Mouse (Mus musculus) MEL (cell line): Measurements from ENCODE around the gene Deup1. TPM values are rescaled to one million over a fixed set of nuclear protein-coding genes. Genes with fewer than 3 reads are reported as not detected.

ENCODE experiments used
- DNase-seq: peaks from one replicate; pipeline ENCODE4 v3.0.0; 2011; ENCODE audit warnings: low read depth, low spot score
- H3K27ac ChIP-seq: 2 replicates; pipeline ENCODE4 v1.5.1; 2012; ENCODE audit warnings: low read depth, mild to moderate bottlenecking, control low read depth, low read length, moderate library complexity; ENCODE audit not compliant: control insufficient read depth
- H3K27me3 ChIP-seq, 2 experiments: fragments of 150-350 bp in 1 of 2; sonication (generic) in 1 of 2; 2 replicates each; pipeline ENCODE4 v1.6.1; 2012; ENCODE audit warnings: low read length in 2 of 2, mild to moderate bottlenecking in 2 of 2, improper control_type of control experiment in 1 of 2, moderate library complexity in 1 of 2; ENCODE audit not compliant: insufficient read depth in 2 of 2, control insufficient read depth in 1 of 2
- H3K36me3 ChIP-seq, 2 experiments: 2 replicates each; pipeline ENCODE4 v1.6.1; 2012 to 2014; ENCODE audit warnings: low read length in 2 of 2, improper control_type of control experiment in 1 of 2, inconsistent platforms in 1 of 2, mild to moderate bottlenecking in 1 of 2; ENCODE audit not compliant: insufficient read depth in 2 of 2, control insufficient read depth in 1 of 2
- H3K4me1 ChIP-seq, 2 experiments: fragments of 150-350 bp in 1 of 2; sonication (generic) in 1 of 2; 2 replicates each; pipeline ENCODE4 v1.6.1; 2012; ENCODE audit warnings: low read length in 2 of 2, improper control_type of control experiment in 1 of 2, mild to moderate bottlenecking in 1 of 2; ENCODE audit not compliant: insufficient read depth in 2 of 2, control insufficient read depth in 1 of 2
- H3K4me3 ChIP-seq, 2 experiments: fragments of 150-350 bp in 1 of 2; sonication (generic) in 1 of 2; 2 replicates each; pipeline ENCODE4 v1.5.1; 2012; ENCODE audit warnings: low read depth in 2 of 2, low read length in 2 of 2, mild to moderate bottlenecking in 2 of 2, moderate library complexity in 2 of 2, control low read depth in 1 of 2, improper control_type of control experiment in 1 of 2; ENCODE audit not compliant: control insufficient read depth in 1 of 2, insufficient read depth in 1 of 2
- H3K79me2 ChIP-seq: 2 replicates; pipeline ENCODE4 v1.6.1; 2012; ENCODE audit warnings: mild to moderate bottlenecking, low read length, moderate library complexity; ENCODE audit not compliant: control insufficient read depth, poor library complexity, insufficient read depth
- H3K9ac ChIP-seq: 2 replicates; pipeline ENCODE4 v1.6.1; 2012; ENCODE audit warnings: low read depth, mild to moderate bottlenecking, control low read depth, low read length, moderate library complexity; ENCODE audit not compliant: control insufficient read depth, poor library complexity, severe bottlenecking
- H3K9me3 ChIP-seq: fragments of 150-350 bp; sonication (generic); replicated peaks from 2 replicates; pipeline ENCODE4 v1.6.1; 2012; ENCODE audit warnings: mild to moderate bottlenecking, low read length, improper control_type of control experiment, moderate library complexity; ENCODE audit not compliant: insufficient read depth
- CHD1 ChIP-seq: IDR thresholded peaks from 2 replicates; pipeline ENCODE4 v1.6.1; 2012; ENCODE audit warnings: low read depth, mild to moderate bottlenecking, inconsistent platforms, low read length, improper control_type of control experiment
- CHD2 ChIP-seq: IDR thresholded peaks from 2 replicates; pipeline ENCODE4 v1.6.1; 2011; ENCODE audit warnings: low read length, improper control_type of control experiment
- CTCF ChIP-seq, 3 experiments: IDR thresholded peaks in 2 of 3; conservative IDR thresholded peaks in 1 of 3; 2 replicates each; pipeline ENCODE4 v1.5.1; 2011 to 2012; ENCODE audit warnings: low read length in 3 of 3, low read depth in 2 of 3, mild to moderate bottlenecking in 2 of 3, improper control_type of control experiment in 1 of 3, inconsistent platforms in 1 of 3, mixed read lengths in 1 of 3, moderate library complexity in 1 of 3; ENCODE audit not compliant: control insufficient read depth in 1 of 3, insufficient read depth in 1 of 3, poor library complexity in 1 of 3, severe bottlenecking in 1 of 3
- E2F4 ChIP-seq: IDR thresholded peaks from 2 replicates; pipeline ENCODE4 v1.6.1; 2011; ENCODE audit warnings: low read depth, low read length, improper control_type of control experiment, borderline replicate concordance
- EP300 ChIP-seq, 2 experiments: IDR thresholded peaks; 2 replicates each; pipeline ENCODE4 v1.6.1; 2011; ENCODE audit warnings: improper control_type of control experiment in 2 of 2, low read length in 2 of 2, low read depth in 1 of 2, mild to moderate bottlenecking in 1 of 2
- ETS1 ChIP-seq: IDR thresholded peaks from 2 replicates; pipeline ENCODE4 v1.6.1; 2012; ENCODE audit warnings: low read depth, mild to moderate bottlenecking, inconsistent platforms, low read length, improper control_type of control experiment, moderate library complexity
- GABPA ChIP-seq: IDR thresholded peaks from 2 replicates; pipeline ENCODE4 v1.6.1; 2012; ENCODE audit warnings: low read depth, mild to moderate bottlenecking, inconsistent platforms, low read length, improper control_type of control experiment, moderate library complexity
- HCFC1 ChIP-seq: IDR thresholded peaks from 2 replicates; pipeline ENCODE4 v1.6.1; 2012; ENCODE audit warnings: low read depth, mild to moderate bottlenecking, inconsistent platforms, low read length, improper control_type of control experiment, moderate library complexity
- JUND ChIP-seq: IDR thresholded peaks from 2 replicates; pipeline ENCODE4 v1.6.1; 2011; ENCODE audit warnings: low read depth, mild to moderate bottlenecking, improper control_type of control experiment, low read length
- MAFK ChIP-seq: IDR thresholded peaks from 2 replicates; pipeline ENCODE4 v1.6.1; 2011; ENCODE audit warnings: low read depth, mild to moderate bottlenecking, low read length, improper control_type of control experiment, borderline replicate concordance
- MEF2A ChIP-seq: IDR thresholded peaks from 2 replicates; pipeline ENCODE4 v1.6.1; 2014; ENCODE audit warnings: low read depth, mild to moderate bottlenecking, inconsistent platforms, low read length, improper control_type of control experiment; ENCODE audit not compliant: poor library complexity, insufficient replicate concordance, severe bottlenecking; ENCODE audit errors: extremely low read depth
- MXI1 ChIP-seq: IDR thresholded peaks from 2 replicates; pipeline ENCODE4 v1.6.1; 2011; ENCODE audit warnings: mild to moderate bottlenecking, low read depth, low read length, improper control_type of control experiment
- MYB ChIP-seq: IDR thresholded peaks from 2 replicates; pipeline ENCODE4 v1.6.1; 2011; ENCODE audit warnings: mild to moderate bottlenecking, low read depth, low read length, improper control_type of control experiment
- NELFE ChIP-seq: IDR thresholded peaks from 2 replicates; pipeline ENCODE4 v1.6.1; 2011; ENCODE audit warnings: low read depth, low read length, improper control_type of control experiment
- POLR2A ChIP-seq, 2 experiments: IDR thresholded peaks; 2 replicates each; pipeline ENCODE4 v1.6.1; 2011 to 2012; ENCODE audit warnings: low read length in 2 of 2, mild to moderate bottlenecking in 2 of 2, control low read depth in 1 of 2, improper control_type of control experiment in 1 of 2, low read depth in 1 of 2, moderate library complexity in 1 of 2; ENCODE audit not compliant: control insufficient read depth in 1 of 2, insufficient read depth in 1 of 2, poor library complexity in 1 of 2
- POLR2AphosphoS2 ChIP-seq: IDR thresholded peaks from 2 replicates; pipeline ENCODE4 v1.6.1; 2011; ENCODE audit warnings: low read length, improper control_type of control experiment
- POLR2AphosphoS5 ChIP-seq: IDR thresholded peaks from 2 replicates; pipeline ENCODE4 v1.6.1; 2012; ENCODE audit warnings: low read depth, borderline replicate concordance, mild to moderate bottlenecking, inconsistent platforms, low read length, moderate library complexity, mixed read lengths
- RAD21 ChIP-seq: IDR thresholded peaks from 2 replicates; pipeline ENCODE4 v1.6.1; 2011; ENCODE audit warnings: mild to moderate bottlenecking, low read depth, low read length, improper control_type of control experiment
- SIN3A ChIP-seq: IDR thresholded peaks from 2 replicates; pipeline ENCODE4 v1.6.1; 2012; ENCODE audit warnings: low read length, improper control_type of control experiment, inconsistent platforms
- SMC3 ChIP-seq: IDR thresholded peaks from 2 replicates; pipeline ENCODE4 v1.6.1; 2011; ENCODE audit warnings: low read depth, low read length, improper control_type of control experiment
- TBP ChIP-seq: IDR thresholded peaks from 2 replicates; pipeline ENCODE4 v1.8.0; 2011; ENCODE audit warnings: low read depth, low read length, improper control_type of control experiment
- TCF12 ChIP-seq: IDR thresholded peaks from 2 replicates; pipeline ENCODE4 v1.6.1; 2014; ENCODE audit warnings: low read depth, mild to moderate bottlenecking, inconsistent platforms, low read length, improper control_type of control experiment, moderate library complexity
- UBTF ChIP-seq: IDR thresholded peaks from 2 replicates; pipeline ENCODE4 v1.6.1; 2012; ENCODE audit warnings: low read depth, mild to moderate bottlenecking, inconsistent platforms, low read length, improper control_type of control experiment, moderate library complexity, borderline replicate concordance; ENCODE audit not compliant: insufficient read depth
- USF2 ChIP-seq, 2 experiments: IDR thresholded peaks; 2 replicates each; pipeline ENCODE4 v1.6.1; 2011 to 2012; ENCODE audit warnings: improper control_type of control experiment in 2 of 2, low read length in 2 of 2, borderline replicate concordance in 1 of 2, inconsistent platforms in 1 of 2, low read depth in 1 of 2, mild to moderate bottlenecking in 1 of 2; ENCODE audit not compliant: insufficient read depth in 1 of 2
- ZC3H11A ChIP-seq: IDR thresholded peaks from 2 replicates; pipeline ENCODE4 v1.6.1; 2012; ENCODE audit warnings: low read depth, mild to moderate bottlenecking, inconsistent platforms, low read length, improper control_type of control experiment
- ZMIZ1 ChIP-seq: IDR thresholded peaks from 2 replicates; pipeline ENCODE4 v1.6.1; 2012; ENCODE audit warnings: low read depth, mild to moderate bottlenecking, inconsistent platforms, low read length, improper control_type of control experiment, moderate library complexity
- ZNF384 ChIP-seq: IDR thresholded peaks from 2 replicates; pipeline ENCODE4 v1.6.1; 2012; ENCODE audit warnings: low read depth, mild to moderate bottlenecking, inconsistent platforms, low read length, improper control_type of control experiment
- polyA plus RNA-seq, 2 experiments: library from polyadenylated mRNA; stranded (reverse) in 1 of 2; unstranded in 1 of 2; fragments of >175 nt in 1 of 2; fragments of >200 nt in 1 of 2; gene quantifications; 2 replicates each; pipeline versions ENCODE4 v1.2.1 to v1.2.4; 2012; ENCODE audit warnings: low replicate concordance in 2 of 2, low read depth in 1 of 2; ENCODE audit not compliant: insufficient read length in 2 of 2, insufficient read depth in 1 of 2, missing spikeins in 1 of 2
- total RNA-seq: library from RNA; depleted of rRNA; stranded (reverse); fragments of 300-350 nt; gene quantifications from 2 replicates; pipeline ENCODE4 v1.2.3, GENCODE M21; 2012

Deup1 gene
- total and polyA plus RNA-seq, 3 experiments, result not detected

- Histone ChIP-seq H3K27ac (no peak overlapping the region), H3K9me3 (no peaks in the 10 kb centered on the region), H3K4me3 (no peak overlapping the region), H3K4me1 (no peaks in the 10 kb centered on the region), H3K36me3 (no peaks in the 10 kb centered on the region), H3K79me2 (no peaks in the 10 kb centered on the region), H3K27me3 (no peaks in the 10 kb centered on the region), H3K9ac (no peak overlapping the region)
- no peak for DNase-seq
- TF ChIP-seq MEF2A (no peak), MAFK (no peak), MYB (no peak), JUND (no peak), CHD2 (no peak), UBTF (no peak), GABPA (no peak), CTCF (IDR thresholded peaks at IDR 0.05 in 2 of 3, conservative IDR thresholded peaks at IDR 0.05 in 1 of 3; ENCODE audit: control insufficient read depth in 1 of 3, insufficient read depth in 1 of 3, low read depth in 2 of 3, low read length in 3 of 3, poor library complexity in 1 of 3, severe bottlenecking in 1 of 3) (no peak), POLR2AphosphoS5 (no peak), MXI1 (no peak), USF2 (IDR thresholded peaks at IDR 0.05; ENCODE audit: borderline replicate concordance in 1 of 2, insufficient read depth in 1 of 2, low read depth in 1 of 2, low read length in 2 of 2) (no peak), RAD21 (no peak), SMC3 (no peak), POLR2AphosphoS2 (no peak)
Observed at GRCm38 (mm10) chr9:15600156-15600858, 27.4 kb downstream of the Deup1 start.

- Histone ChIP-seq H3K36me3 (no peaks in the 10 kb centered on the region), H3K27ac (no peak overlapping the region), H3K4me3 (0 out of 4 replicates have a peak overlapping the region, but pooled peaks of 1 of the 2 experiments have one; percentile 5), H3K9me3 (no peaks in the 10 kb centered on the region), H3K4me1 (no peaks in the 10 kb centered on the region), H3K79me2 (no peaks in the 10 kb centered on the region), H3K27me3 (no peaks in the 10 kb centered on the region), H3K9ac (no peak overlapping the region)
- TF ChIP-seq EP300 (IDR thresholded peaks at IDR 0.05; ENCODE audit: low read depth in 1 of 2, low read length in 2 of 2) (no peak), USF2 (IDR thresholded peaks at IDR 0.05; ENCODE audit: borderline replicate concordance in 1 of 2, insufficient read depth in 1 of 2, low read depth in 1 of 2, low read length in 2 of 2) (no peak), SIN3A (no peak), TBP (no peak), ZC3H11A (no peak), POLR2AphosphoS5 (no peak), POLR2A (IDR thresholded peaks at IDR 0.05; ENCODE audit: control insufficient read depth in 1 of 2, insufficient read depth in 1 of 2, low read depth in 1 of 2, low read length in 2 of 2, poor library complexity in 1 of 2) (no peak), UBTF (no peak), ZNF384 (no peak), CHD1 (no peak), MAFK (no peak), TCF12 (no peak), CHD2 (no peak), POLR2AphosphoS2 (no peak), HCFC1 (no peak), JUND (no peak), ZMIZ1 (no peak), E2F4 (no peak), ETS1 (no peak), NELFE (no peak)
- DNase-seq, result no peak
Observed at GRCm38 (mm10) chr9:15596598-15596997, 31.1 kb downstream of the Deup1 start.
